Mouse (Mus musculus): ENCODE measurements at regions not wholly inside any gene's neighbourhood (a gene's known extent, or its start where the extent isn't known, plus 50 kb on each side); places are given as distances from the start of the nearest gene placed in this dataset.
A peak's percentile ranks its signal among the peaks of the same experiment; 100 is the strongest.

- Histone ChIP-seq H3K9me3 (ENCODE audit: control insufficient read depth, low read length) (no peaks in the 10 kb centered on the region), H3K9ac (ENCODE audit: low read depth, low read length) (no peak overlapping the region), H3K4me3 (ENCODE audit: low read depth, low read length) (no peak overlapping the region), H3K4me1 (replicated peaks; ENCODE audit: control insufficient read depth, insufficient read depth, low read length) (no peaks in the 10 kb centered on the region), H3K4me2 (replicated peaks; ENCODE audit: low read depth, low read length) (no peak overlapping the region), H3K36me3 (ENCODE audit: control insufficient read depth, insufficient read depth, low read length) (no peaks in the 10 kb centered on the region), H3K27me3 (ENCODE audit: control insufficient read depth, insufficient read depth, low read length) (no peaks in the 10 kb centered on the region), H3K27ac (ENCODE audit: low read depth, low read length) (no peak overlapping the region)
- 84% methylated on average over 2 of the region's 2 CpGs for WGBS
- ATAC-seq (ENCODE audit: low FRiP score) (no peak), DNase-seq (ENCODE audit: low spot score) (no peak)
These were observed 540.6 kb downstream of the Rps29 start for GRCm38 (mm10) chr12:68618337-68618736.

GRCm38 (mm10) chr12:68605417-68606000 is 553.5 kb downstream of the Rps29 start:
- DNase-seq (ENCODE audit: low spot score) (peak; percentile 12), ATAC-seq (ENCODE audit: low FRiP score) (peak; percentile 65; the same call in 1 of the 2 replicates)
- H3K27ac ChIP-seq (ENCODE audit: low read depth, low read length): no peak overlapping the region
- no peaks in the 10 kb centered on the region for H3K9me3 ChIP-seq (ENCODE audit: control insufficient read depth, low read length)
- 65% methylated on average over 10 of the region's 10 CpGs for WGBS
- no peak overlapping the region for H3K4me3 ChIP-seq (ENCODE audit: low read depth, low read length)
- no peak overlapping the region for H3K9ac ChIP-seq (ENCODE audit: low read depth, low read length)
- no peaks in the 10 kb centered on the region for H3K27me3 ChIP-seq (ENCODE audit: control insufficient read depth, insufficient read depth, low read length)
- H3K36me3 ChIP-seq (ENCODE audit: control insufficient read depth, insufficient read depth, low read length): no peaks in the 10 kb centered on the region
- no peaks in the 10 kb centered on the region for H3K4me1 ChIP-seq (replicated peaks; ENCODE audit: control insufficient read depth, insufficient read depth, low read length)
- no peak overlapping the region for H3K4me2 ChIP-seq (replicated peaks; ENCODE audit: low read depth, low read length)

GRCm38 (mm10) chr12:68604524-68605299 is 554.3 kb downstream of the Rps29 start:
- Histone ChIP-seq H3K27me3 (ENCODE audit: control insufficient read depth, insufficient read depth, low read length) (no peaks in the 10 kb centered on the region), H3K4me3 (ENCODE audit: low read depth, low read length) (no peak overlapping the region), H3K9me3 (ENCODE audit: control insufficient read depth, low read length) (no peaks in the 10 kb centered on the region), H3K4me1 (replicated peaks; ENCODE audit: control insufficient read depth, insufficient read depth, low read length) (no peaks in the 10 kb centered on the region; the same call in 1 of the 2 replicates), H3K4me2 (replicated peaks; ENCODE audit: low read depth, low read length) (no peak overlapping the region), H3K9ac (ENCODE audit: low read depth, low read length) (no peak overlapping the region), H3K36me3 (ENCODE audit: control insufficient read depth, insufficient read depth, low read length) (no peaks in the 10 kb centered on the region), H3K27ac (ENCODE audit: low read depth, low read length) (no peak overlapping the region)
- WGBS: 81% methylated on average over 5 of the region's 5 CpGs
- no peak for ATAC-seq (ENCODE audit: low FRiP score)
- no peak for DNase-seq (ENCODE audit: low spot score)

GRCm38 (mm10) chr12:68602682-68603081 is 556.3 kb downstream of the Rps29 start:
- Histone ChIP-seq H3K4me3 (ENCODE audit: low read depth, low read length) (no peak overlapping the region), H3K27me3 (ENCODE audit: control insufficient read depth, insufficient read depth, low read length) (no peaks in the 10 kb centered on the region), H3K4me2 (replicated peaks; ENCODE audit: low read depth, low read length) (no peak overlapping the region), H3K27ac (ENCODE audit: low read depth, low read length) (no peak overlapping the region), H3K36me3 (ENCODE audit: control insufficient read depth, insufficient read depth, low read length) (no peaks in the 10 kb centered on the region), H3K4me1 (replicated peaks; ENCODE audit: control insufficient read depth, insufficient read depth, low read length) (no peaks in the 10 kb centered on the region; the same call in 1 of the 2 replicates), H3K9me3 (ENCODE audit: control insufficient read depth, low read length) (no peaks in the 10 kb centered on the region), H3K9ac (ENCODE audit: low read depth, low read length) (no peak overlapping the region)
- ATAC-seq (ENCODE audit: low FRiP score) (no peak), DNase-seq (ENCODE audit: low spot score) (no peak)
- 82% methylated on average over 4 of the region's 4 CpGs for WGBS

- ATAC-seq (ENCODE audit: low FRiP score) (no peak), DNase-seq (ENCODE audit: low spot score) (no peak)
- Histone ChIP-seq H3K9ac (ENCODE audit: low read depth, low read length) (no peak overlapping the region), H3K9me3 (ENCODE audit: control insufficient read depth, low read length) (no peaks in the 10 kb centered on the region), H3K27ac (ENCODE audit: low read depth, low read length) (no peak overlapping the region), H3K36me3 (ENCODE audit: control insufficient read depth, insufficient read depth, low read length) (no peaks in the 10 kb centered on the region), H3K4me2 (replicated peaks; ENCODE audit: low read depth, low read length) (no peak overlapping the region), H3K27me3 (ENCODE audit: control insufficient read depth, insufficient read depth, low read length) (no peaks in the 10 kb centered on the region), H3K4me3 (ENCODE audit: low read depth, low read length) (no peak overlapping the region), H3K4me1 (replicated peaks; ENCODE audit: control insufficient read depth, insufficient read depth, low read length) (no peaks in the 10 kb centered on the region; the same call in 1 of the 2 replicates)
These were observed 557.6 kb downstream of the Rps29 start for GRCm38 (mm10) chr12:68601366-68601765.

- no peak for DNase-seq (ENCODE audit: low spot score)
These were observed 559.0 kb downstream of the Rps29 start for GRCm38 (mm10) chr12:68599681-68600596.

GRCm38 (mm10) chr12:68599016-68599616 is 559.9 kb downstream of the Rps29 start:
- Histone ChIP-seq H3K9ac (ENCODE audit: low read depth, low read length) (no peak overlapping the region), H3K9me3 (ENCODE audit: control insufficient read depth, low read length) (no peaks in the 10 kb centered on the region), H3K27ac (ENCODE audit: low read depth, low read length) (no peak overlapping the region), H3K36me3 (ENCODE audit: control insufficient read depth, insufficient read depth, low read length) (no peaks in the 10 kb centered on the region), H3K4me1 (replicated peaks; ENCODE audit: control insufficient read depth, insufficient read depth, low read length) (no peaks in the 10 kb centered on the region; the same call in 1 of the 2 replicates), H3K4me2 (replicated peaks; ENCODE audit: low read depth, low read length) (no peak overlapping the region), H3K4me3 (ENCODE audit: low read depth, low read length) (no peak overlapping the region), H3K27me3 (ENCODE audit: control insufficient read depth, insufficient read depth, low read length) (no peaks in the 10 kb centered on the region)
- DNase-seq (ENCODE audit: low spot score) (no peak), ATAC-seq (ENCODE audit: low FRiP score) (peak; percentile 63; the same call in 1 of the 2 replicates)
- WGBS: 64% methylated on average over 8 of the region's 8 CpGs

More at GRCm38 (mm10) chr12:68599681-68600596, 559.0 kb downstream of the Rps29 start:
- Histone ChIP-seq H3K9me3 (ENCODE audit: control insufficient read depth, low read length) (no peaks in the 10 kb centered on the region), H3K9ac (ENCODE audit: low read depth, low read length) (no peak overlapping the region), H3K36me3 (ENCODE audit: control insufficient read depth, insufficient read depth, low read length) (no peaks in the 10 kb centered on the region), H3K27me3 (ENCODE audit: control insufficient read depth, insufficient read depth, low read length) (no peaks in the 10 kb centered on the region), H3K4me2 (replicated peaks; ENCODE audit: low read depth, low read length) (no peak overlapping the region), H3K4me1 (replicated peaks; ENCODE audit: control insufficient read depth, insufficient read depth, low read length) (no peaks in the 10 kb centered on the region; the same call in 1 of the 2 replicates), H3K4me3 (ENCODE audit: low read depth, low read length) (no peak overlapping the region), H3K27ac (ENCODE audit: low read depth, low read length) (no peak overlapping the region)
- ATAC-seq (ENCODE audit: low FRiP score): peak; percentile 56
- 78% methylated on average over 7 of the region's 7 CpGs for WGBS

GRCm38 (mm10) chr12:68585524-68585872 is 573.5 kb downstream of the Rps29 start:
- no peak for DNase-seq (ENCODE audit: low spot score)
- Histone ChIP-seq H3K9me3 (ENCODE audit: control insufficient read depth, low read length) (no peaks in the 10 kb centered on the region), H3K4me1 (replicated peaks; ENCODE audit: control insufficient read depth, insufficient read depth, low read length) (no peaks in the 10 kb centered on the region), H3K27me3 (ENCODE audit: control insufficient read depth, insufficient read depth, low read length) (no peaks in the 10 kb centered on the region), H3K4me2 (replicated peaks; ENCODE audit: low read depth, low read length) (no peak overlapping the region), H3K36me3 (ENCODE audit: control insufficient read depth, insufficient read depth, low read length) (no peaks in the 10 kb centered on the region), H3K9ac (ENCODE audit: low read depth, low read length) (no peak overlapping the region), H3K4me3 (ENCODE audit: low read depth, low read length) (no peak overlapping the region), H3K27ac (ENCODE audit: low read depth, low read length) (no peak overlapping the region)
- 81% methylated on average over 3 of the region's 3 CpGs for WGBS
- ATAC-seq (ENCODE audit: low FRiP score): no peak
